Mouse (Mus musculus) spleen, adult 18-20 months (tissue): ENCODE measurements around the gene Ak9.
"Not testable (repeated sequence)": the region's sequence is repeated elsewhere in the genome, so short reads cannot be mapped to it uniquely, and the experiment has no call there.

Experiments
- DNase-seq, 2 experiments: peaks; one replicate each; pipeline ENCODE4 v3.0.0; 2022; ENCODE audit warnings: mixed read lengths in 2 of 2

Ak9 gene

GRCm38 (mm10) chr10:41341346-41341745 is 37.6 kb downstream of the Ak9 start:
- DNase-seq, result no peak

- DNase-seq, result no peak
Measured at GRCm38 (mm10) chr10:41365086-41365485, 61.3 kb downstream of the Ak9 start.

GRCm38 (mm10) chr10:41380466-41380865 is 76.7 kb downstream of the Ak9 start:
- no peak for DNase-seq

GRCm38 (mm10) chr10:41385506-41386221 is 81.9 kb downstream of the Ak9 start:
- peak; percentile 71 to 76 for DNase-seq

GRCm38 (mm10) chr10:41393555-41393954 is 89.8 kb downstream of the Ak9 start:
- DNase-seq, result no peak

GRCm38 (mm10) chr10:41401097-41401496 is 97.3 kb downstream of the Ak9 start:
- no peak for DNase-seq

- DNase-seq, result no peak
Measured at GRCm38 (mm10) chr10:41403364-41403763, 99.6 kb downstream of the Ak9 start.

- DNase-seq, result no peak
Measured at GRCm38 (mm10) chr10:41403893-41404612, 100.3 kb downstream of the Ak9 start.

GRCm38 (mm10) chr10:41410176-41410575 is 106.4 kb downstream of the Ak9 start:
- DNase-seq, result not testable (repeated sequence)

- DNase-seq, result not testable (repeated sequence)
Measured at GRCm38 (mm10) chr10:41410821-41411220, 107.0 kb downstream of the Ak9 start.

- not testable (repeated sequence) for DNase-seq
Measured at GRCm38 (mm10) chr10:41413471-41413870, 109.7 kb downstream of the Ak9 start.

- not testable (repeated sequence) for DNase-seq
Measured at GRCm38 (mm10) chr10:41415368-41415767, 111.6 kb downstream of the Ak9 start.

GRCm38 (mm10) chr10:41420496-41421200 is 116.9 kb downstream of the Ak9 start:
- DNase-seq, result no peak

- DNase-seq, result no peak
Measured at GRCm38 (mm10) chr10:41423681-41424080, 119.9 kb downstream of the Ak9 start.

GRCm38 (mm10) chr10:41426368-41426767 is 122.6 kb downstream of the Ak9 start:
- no peak for DNase-seq

GRCm38 (mm10) chr10:41434624-41435023 is 130.8 kb downstream of the Ak9 start:
- peak; percentile 34 to 53 for DNase-seq

GRCm38 (mm10) chr10:41435141-41435540 is 131.4 kb downstream of the Ak9 start:
- no peak for DNase-seq

GRCm38 (mm10) chr10:41448216-41448615 is 144.4 kb downstream of the Ak9 start:
- DNase-seq, result no peak

GRCm38 (mm10) chr10:41449684-41450083 is 145.9 kb downstream of the Ak9 start:
- DNase-seq, result peak in 1 of 2 experiments; percentile 15

- peak; percentile 94 to 99 for DNase-seq
Measured at GRCm38 (mm10) chr10:41450137-41450670, 146.4 kb downstream of the Ak9 start, which contains the start of gene Zbtb24. Gene Zbtb24 (plus strand): TSS chr10:41450383.

- no peak for DNase-seq
Measured at GRCm38 (mm10) chr10:41450780-41451522, 147.2 kb downstream of the Ak9 start.

GRCm38 (mm10) chr10:41451656-41452055 is 147.9 kb downstream of the Ak9 start:
- DNase-seq, result no peak
